Mouse (Mus musculus): Measurements from ENCODE around the gene Tex264. TPM values are rescaled to one million over a fixed set of nuclear protein-coding genes. Genes with fewer than 3 reads are reported as not detected.

The Tex264 gene
- polyA plus RNA-seq, 1 experiment, result 96.7 TPM

DNA sequence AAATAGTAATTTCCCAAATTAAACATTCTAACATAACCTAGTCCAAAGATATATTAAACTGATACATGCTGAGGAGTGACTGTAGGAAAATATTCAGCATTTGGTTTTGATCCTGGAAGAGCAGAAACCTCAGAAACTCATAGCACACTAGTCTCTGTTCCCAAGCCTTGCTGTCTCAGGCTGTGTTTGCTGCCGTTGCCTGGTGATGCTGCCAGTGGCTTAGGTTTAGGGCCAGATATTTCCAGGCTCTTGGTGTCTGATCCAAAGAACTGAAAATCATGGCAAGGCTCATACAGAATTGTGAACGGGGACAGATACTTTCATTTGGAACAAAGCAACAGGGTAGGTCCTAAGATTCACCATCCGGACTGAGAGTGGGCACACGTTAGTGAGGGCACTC, 75.0 kb downstream of the Tex264 start:
- no peak for DNase-seq (ENCODE audit: extremely low spot score in 1 of 2, low spot score in 1 of 2)

Other genes starting within 250 kb of the Tex264 start
- 9.8 and 9.9 TPM in 2 replicates for gene Acy1, start 247.6 kb downstream of the Tex264 start, polyA plus RNA-seq (2012; rRNA removed)
- gene Abhd14b, start 238.5 kb downstream of the Tex264 start, polyA plus RNA-seq (2012; rRNA removed), result 29.0 and 36.5 TPM in 2 replicates
- gene Abhd14a, start 238.2 kb downstream of the Tex264 start, polyA plus RNA-seq (2012; rRNA removed), result 73.6 and 78.1 TPM in 2 replicates
- gene Pcbp4, start 232.6 kb downstream of the Tex264 start, polyA plus RNA-seq (2012; rRNA removed), result 220 and 253 TPM in 2 replicates
- 9.7 and 11.2 TPM in 2 replicates for gene Gpr62, start 220.0 kb downstream of the Tex264 start, polyA plus RNA-seq (2012; rRNA removed)
- 45.6 and 45.8 TPM in 2 replicates for gene Rrp9, start 210.0 kb downstream of the Tex264 start, polyA plus RNA-seq (2012; rRNA removed)
- gene Parp3, start 209.0 kb downstream of the Tex264 start, polyA plus RNA-seq (2012; rRNA removed), result 4.3 and 5.1 TPM in 2 replicates
- not detected in 2 replicates for gene Iqcf1, start 186.0 kb downstream of the Tex264 start, polyA plus RNA-seq (2012; rRNA removed)
- 0.25 TPM in 1 of 2 replicates, not detected in the other for gene Iqcf5, start 171.4 kb downstream of the Tex264 start, polyA plus RNA-seq (2012; rRNA removed)
- gene Iqcf3, start 124.3 kb downstream of the Tex264 start, polyA plus RNA-seq (2012; rRNA removed), result not detected in 2 replicates
- gene Iqcf4, start 114.9 kb downstream of the Tex264 start, polyA plus RNA-seq (2012; rRNA removed), result not detected in 2 replicates
- gene Iqcf6, start 59.3 kb downstream of the Tex264 start, polyA plus RNA-seq (2012; rRNA removed), result not detected in 2 replicates
- gene Grm2, start 29.8 kb downstream of the Tex264 start, polyA plus RNA-seq (2012; rRNA removed), result 73.5 and 78.2 TPM in 2 replicates
- 8.9 and 9.4 TPM in 2 replicates for gene Rad54l2, start 103.3 kb upstream of the Tex264 start, polyA plus RNA-seq (2012; rRNA removed)
- 22.3 and 23.5 TPM in 2 replicates for gene Dcaf1, start 135.9 kb upstream of the Tex264 start, polyA plus RNA-seq (2012; rRNA removed)
- gene Rbm15b, start 201.5 kb upstream of the Tex264 start, polyA plus RNA-seq (2012; rRNA removed), result 16.7 and 17.8 TPM in 2 replicates
- gene Manf, start 206.1 kb upstream of the Tex264 start, polyA plus RNA-seq (2012; rRNA removed), result 69.3 and 75.8 TPM in 2 replicates